Mouse (Mus musculus): ENCODE data around the gene Numbl. TPM values are rescaled to one million over a fixed set of nuclear protein-coding genes. Genes with fewer than 3 reads are reported as not detected.

The Numbl gene
- polyA plus RNA-seq (2014; fragmentation: Nextera tagmentation; extraction: Ambion mirVana), result 3.6 TPM in 2 replicates

DNA sequence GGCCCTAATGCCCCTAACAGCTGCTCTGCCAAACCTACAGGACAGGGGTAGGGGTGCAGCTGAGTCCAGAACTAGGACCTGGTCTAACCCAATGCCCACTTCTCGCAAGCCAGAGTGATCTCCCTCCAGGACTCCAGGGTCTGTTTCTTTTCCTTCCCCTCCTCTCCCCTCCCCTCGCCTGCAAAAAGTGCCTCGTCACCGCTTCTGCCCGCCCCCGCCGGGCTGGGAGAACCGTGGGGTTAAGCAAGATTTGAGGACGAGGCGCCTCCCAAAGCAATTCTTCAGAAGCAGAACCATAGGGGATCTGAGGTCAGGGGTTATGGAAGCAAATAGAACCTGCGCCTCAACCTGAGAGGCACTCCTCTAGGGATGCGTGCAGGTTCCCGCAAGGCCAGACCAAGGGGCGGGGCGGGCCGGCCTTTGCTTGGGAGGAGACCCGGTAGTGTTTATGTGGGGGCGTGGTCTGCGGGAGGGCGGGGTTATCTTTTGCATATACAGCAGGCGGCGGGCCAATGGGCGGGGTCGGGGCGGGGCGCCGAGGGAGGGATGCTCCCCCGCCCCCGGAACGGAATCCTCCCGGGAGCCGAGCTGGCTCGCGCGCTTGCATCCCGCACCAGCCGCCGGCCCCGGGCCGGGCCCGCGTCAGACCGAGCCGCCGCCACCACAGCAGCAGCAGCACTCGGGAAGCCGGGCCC, at the start of gene Numbl:
TSS of gene Numbl (plus strand) at position 229 of the 695 bp plus-strand sequence.
- peak; percentile 97 for DNase-seq (ENCODE audit: low spot score)
- Histone ChIP-seq H3K9me3 (ENCODE audit: control insufficient read depth, low read length) (no peaks in the 10 kb centered on the region), H3K4me1 (replicated peaks; ENCODE audit: control insufficient read depth, insufficient read depth, low read length) (peaks cover 20% of the 10 kb centered on the region), H3K9ac (ENCODE audit: low read depth, low read length) (peak within 1 kb of the TSS; percentile 74), H3K4me3 (ENCODE audit: low read depth, low read length) (peak within 1 kb of the TSS; percentile 81), H3K4me2 (peak within 1 kb of the TSS; percentile 98), H3K36me3 (ENCODE audit: control insufficient read depth, insufficient read depth, low read length) (no peaks in the 10 kb centered on the region; the same call in 1 of the 2 replicates), H3K27me3 (replicated peaks; ENCODE audit: control insufficient read depth, insufficient read depth, low read length) (no peaks in the 10 kb centered on the region), H3K27ac (ENCODE audit: low read depth, low read length) (peak within 1 kb of the TSS; percentile 39; the same call in 1 of the 2 replicates)
- under 1% methylated on average over 43 of the region's 47 CpGs for WGBS
- peak; percentile 89 for ATAC-seq (replicated peaks; ENCODE audit: low FRiP score)

DNA sequence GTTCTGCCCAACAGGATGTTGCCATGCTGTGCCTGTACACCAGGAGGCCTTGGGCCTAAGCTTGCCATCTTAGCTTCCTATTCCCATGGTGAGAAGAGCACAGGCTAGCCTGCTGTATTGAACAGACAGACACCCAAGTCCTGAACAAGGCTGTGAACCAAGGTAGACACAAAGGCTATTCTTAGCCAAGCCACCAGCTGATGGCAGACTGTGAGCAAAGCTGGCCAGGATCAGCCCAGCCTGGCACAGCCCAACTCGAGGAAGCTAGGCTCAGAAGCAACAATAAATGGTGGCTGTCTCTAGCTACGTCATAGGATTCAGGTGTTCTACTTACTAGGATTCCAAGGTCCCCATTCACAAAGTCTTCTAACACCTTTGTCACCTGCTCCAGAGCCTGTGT, 45.6 kb upstream of the Numbl start:
- DNase-seq (ENCODE audit: low spot score), result no peak
- Histone ChIP-seq H3K4me2 (no peak overlapping the region), H3K27ac (ENCODE audit: low read depth, low read length) (no peak overlapping the region), H3K27me3 (replicated peaks; ENCODE audit: control insufficient read depth, insufficient read depth, low read length) (no peaks in the 10 kb centered on the region), H3K36me3 (ENCODE audit: control insufficient read depth, insufficient read depth, low read length) (peaks cover 16% of the 10 kb centered on the region; the same call in 1 of the 2 replicates), H3K9ac (ENCODE audit: low read depth, low read length) (no peak overlapping the region), H3K4me3 (ENCODE audit: low read depth, low read length) (no peak overlapping the region), H3K9me3 (ENCODE audit: control insufficient read depth, low read length) (no peaks in the 10 kb centered on the region), H3K4me1 (replicated peaks; ENCODE audit: control insufficient read depth, insufficient read depth, low read length) (no peaks in the 10 kb centered on the region)
- no peak for ATAC-seq (replicated peaks; ENCODE audit: low FRiP score)
- WGBS, result 83% methylated on average over 2 of the region's 2 CpGs

DNA sequence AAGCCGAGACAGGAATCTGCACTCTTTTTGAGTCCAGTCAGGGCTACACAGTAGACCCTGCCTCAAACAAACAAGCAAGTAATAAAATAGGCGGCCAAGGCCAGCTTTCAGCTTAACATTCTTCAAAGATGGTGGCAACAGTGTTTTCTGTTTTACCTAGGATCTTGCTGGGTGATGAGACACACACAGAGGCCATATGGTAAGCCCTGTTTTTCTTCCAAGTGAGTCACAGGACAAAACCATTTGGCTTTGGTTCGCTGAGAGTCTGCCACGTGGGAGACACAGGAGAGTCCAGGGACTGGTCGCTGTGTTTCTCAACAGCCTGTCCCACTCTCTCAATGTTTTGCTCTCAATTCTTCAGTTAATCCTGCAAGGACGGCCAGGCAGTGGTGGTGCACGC, 39.6 kb upstream of the Numbl start:
- H3K4me1 ChIP-seq (replicated peaks; ENCODE audit: control insufficient read depth, insufficient read depth, low read length), result peaks cover 19% of the 10 kb centered on the region
- no peaks in the 10 kb centered on the region for H3K9me3 ChIP-seq (ENCODE audit: control insufficient read depth, low read length)
- ATAC-seq (replicated peaks; ENCODE audit: low FRiP score) (no peak), DNase-seq (ENCODE audit: low spot score) (no peak)
- H3K27me3 ChIP-seq (replicated peaks; ENCODE audit: control insufficient read depth, insufficient read depth, low read length), result no peaks in the 10 kb centered on the region
- WGBS, result 83% methylated on average over 7 of the region's 7 CpGs
- H3K4me3 ChIP-seq (ENCODE audit: low read depth, low read length), result no peak overlapping the region
- no peak overlapping the region for H3K27ac ChIP-seq (ENCODE audit: low read depth, low read length)
- H3K36me3 ChIP-seq (ENCODE audit: control insufficient read depth, insufficient read depth, low read length), result peaks cover 3% of the 10 kb centered on the region; the same call in 1 of the 2 replicates
- H3K9ac ChIP-seq (ENCODE audit: low read depth, low read length), result no peak overlapping the region
- no peak overlapping the region for H3K4me2 ChIP-seq

DNA sequence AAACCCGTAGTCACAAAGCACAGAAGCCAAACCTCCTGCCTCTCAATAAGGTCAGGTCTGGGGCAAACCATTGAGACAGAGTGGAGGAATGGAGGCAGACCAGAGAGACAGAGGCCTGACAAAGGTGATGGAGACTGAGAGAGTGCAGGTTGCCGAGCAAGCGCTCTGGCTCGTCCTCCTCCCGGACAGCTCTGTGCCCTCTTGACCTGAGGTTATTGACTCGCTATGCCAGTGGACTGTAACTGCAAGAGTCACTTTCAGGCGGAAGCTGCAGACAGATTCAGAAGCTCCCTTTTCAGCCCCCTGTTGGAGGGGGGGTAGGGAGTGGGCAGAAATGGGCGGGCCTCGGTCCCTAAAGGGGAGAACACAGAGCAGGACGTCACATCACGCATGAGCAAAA, 38.3 kb upstream of the Numbl start:
- WGBS, result 69% methylated on average over 11 of the region's 11 CpGs
- H3K27me3 ChIP-seq (replicated peaks; ENCODE audit: control insufficient read depth, insufficient read depth, low read length), result no peaks in the 10 kb centered on the region
- H3K36me3 ChIP-seq (ENCODE audit: control insufficient read depth, insufficient read depth, low read length), result peaks cover 3% of the 10 kb centered on the region; the same call in 1 of the 2 replicates
- no peak overlapping the region for H3K4me2 ChIP-seq
- H3K4me3 ChIP-seq (ENCODE audit: low read depth, low read length), result no peak overlapping the region
- H3K27ac ChIP-seq (ENCODE audit: low read depth, low read length), result no peak overlapping the region
- H3K4me1 ChIP-seq (replicated peaks; ENCODE audit: control insufficient read depth, insufficient read depth, low read length), result peaks cover 25% of the 10 kb centered on the region
- no peak for DNase-seq (ENCODE audit: low spot score)
- no peak overlapping the region for H3K9ac ChIP-seq (ENCODE audit: low read depth, low read length)
- no peaks in the 10 kb centered on the region for H3K9me3 ChIP-seq (ENCODE audit: control insufficient read depth, low read length)
- ATAC-seq (replicated peaks; ENCODE audit: low FRiP score), result peak; percentile 48

DNA sequence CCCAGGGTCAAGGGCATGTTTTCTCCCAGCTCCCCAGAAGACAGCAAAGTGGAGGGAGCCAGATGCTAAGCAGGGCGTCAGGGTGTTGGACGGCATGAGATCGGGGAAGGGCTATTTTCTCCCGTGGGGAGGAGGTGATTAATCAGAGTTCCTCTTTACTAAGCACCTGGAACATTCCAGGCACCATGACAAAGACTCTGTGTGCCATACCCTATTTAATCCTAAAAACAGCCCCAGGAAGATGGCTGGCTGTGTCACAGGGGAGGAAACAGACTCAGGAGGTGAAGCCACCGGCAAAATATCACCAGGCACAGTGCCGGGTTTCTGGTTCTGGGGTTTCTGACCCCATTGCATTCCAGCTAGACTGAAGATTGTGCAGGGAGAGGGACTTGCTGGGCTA, 36.3 kb upstream of the Numbl start:
- 78% methylated on average over 6 of the region's 6 CpGs for WGBS
- H3K4me2 ChIP-seq, result no peak overlapping the region

DNA sequence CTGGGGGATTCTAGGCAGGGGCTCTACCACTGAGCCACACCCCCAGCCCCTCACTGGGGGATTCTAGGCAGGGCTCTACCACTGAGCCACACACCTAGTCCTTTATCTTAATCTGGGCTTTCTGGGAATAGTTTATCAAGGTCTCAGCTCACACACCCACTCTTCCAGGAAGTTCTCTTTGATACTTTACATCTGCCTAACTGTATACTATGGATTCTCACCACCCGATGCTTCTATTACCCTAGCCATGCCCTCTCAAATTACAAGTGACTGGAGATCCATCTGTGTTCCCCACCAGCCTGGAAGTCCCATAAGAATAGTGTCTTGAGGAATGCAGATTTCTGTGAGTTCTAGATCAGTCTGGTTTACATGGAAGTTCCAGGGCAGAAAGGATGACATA, 35.7 kb upstream of the Numbl start:
- no peaks in the 10 kb centered on the region for H3K9me3 ChIP-seq (ENCODE audit: control insufficient read depth, low read length)
- no peak overlapping the region for H3K27ac ChIP-seq (ENCODE audit: low read depth, low read length)
- H3K27me3 ChIP-seq (replicated peaks; ENCODE audit: control insufficient read depth, insufficient read depth, low read length), result no peaks in the 10 kb centered on the region
- no peak overlapping the region for H3K9ac ChIP-seq (ENCODE audit: low read depth, low read length)
- no peak overlapping the region for H3K4me2 ChIP-seq
- peaks cover 49% of the 10 kb centered on the region for H3K4me1 ChIP-seq (replicated peaks; ENCODE audit: control insufficient read depth, insufficient read depth, low read length)
- H3K4me3 ChIP-seq (ENCODE audit: low read depth, low read length), result no peak overlapping the region
- no peaks in the 10 kb centered on the region; the same call in 1 of the 2 replicates for H3K36me3 ChIP-seq (ENCODE audit: control insufficient read depth, insufficient read depth, low read length)
- ATAC-seq (replicated peaks; ENCODE audit: low FRiP score), result peak; percentile 44; the same call in 1 of the 2 replicates
- DNase-seq (ENCODE audit: low spot score), result no peak
- 50% methylated on average over 1 of the region's 1 CpGs for WGBS

More for the DNA sequence above, 36.3 kb upstream of the Numbl start:
- H3K27ac ChIP-seq (ENCODE audit: low read depth, low read length), result no peak overlapping the region
- H3K9me3 ChIP-seq (ENCODE audit: control insufficient read depth, low read length), result no peaks in the 10 kb centered on the region
- H3K36me3 ChIP-seq (ENCODE audit: control insufficient read depth, insufficient read depth, low read length), result peaks cover under 1% of the 10 kb centered on the region; the same call in 1 of the 2 replicates
- DNase-seq (ENCODE audit: low spot score) (no peak), ATAC-seq (replicated peaks; ENCODE audit: low FRiP score) (no peak)
- H3K4me1 ChIP-seq (replicated peaks; ENCODE audit: control insufficient read depth, insufficient read depth, low read length), result peaks cover 43% of the 10 kb centered on the region
- H3K4me3 ChIP-seq (ENCODE audit: low read depth, low read length), result no peak overlapping the region
- H3K9ac ChIP-seq (ENCODE audit: low read depth, low read length), result no peak overlapping the region
- no peaks in the 10 kb centered on the region for H3K27me3 ChIP-seq (replicated peaks; ENCODE audit: control insufficient read depth, insufficient read depth, low read length)

DNA sequence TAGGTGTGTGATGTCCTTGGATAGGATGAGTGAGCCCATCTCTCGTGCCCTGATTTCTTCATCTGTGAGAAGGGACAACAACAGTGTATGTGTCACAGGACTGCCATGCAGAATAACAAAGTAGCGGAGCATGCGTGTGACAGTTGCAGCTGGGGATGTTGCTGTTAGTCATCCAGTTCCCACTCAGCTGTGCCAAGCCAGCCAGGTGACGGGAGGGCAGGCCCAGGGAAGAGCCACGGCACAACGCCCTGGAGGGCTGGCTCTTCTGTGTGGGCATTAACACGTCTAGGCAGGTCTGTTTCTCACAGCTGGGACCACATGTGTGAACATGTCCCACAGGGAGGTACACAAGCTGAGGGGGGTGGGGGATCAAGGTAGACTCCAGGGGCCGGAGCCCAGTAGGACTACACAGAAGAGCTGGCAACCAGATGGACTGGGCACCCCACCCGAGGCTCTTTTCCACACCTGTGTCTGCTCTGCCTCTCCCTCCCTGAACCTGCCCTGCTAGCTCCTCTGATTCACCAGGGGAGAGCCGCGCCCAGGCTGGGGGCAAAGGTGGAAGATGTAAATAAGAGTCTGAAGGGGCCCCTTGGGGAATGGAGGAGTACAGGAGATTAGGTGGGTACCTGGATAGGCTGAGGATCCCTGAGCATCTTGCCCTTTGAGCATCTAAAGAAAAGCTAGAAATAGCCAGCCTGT, 33.2 kb upstream of the Numbl start:
- Histone ChIP-seq H3K4me2 (peak overlapping the region; percentile 11; the same call in 1 of the 2 replicates), H3K27ac (ENCODE audit: low read depth, low read length) (no peak overlapping the region), H3K9ac (ENCODE audit: low read depth, low read length) (no peak overlapping the region), H3K4me3 (ENCODE audit: low read depth, low read length) (0 out of 2 replicates have a peak overlapping the region, but pooled peaks have one; percentile 10), H3K27me3 (replicated peaks; ENCODE audit: control insufficient read depth, insufficient read depth, low read length) (no peaks in the 10 kb centered on the region), H3K36me3 (ENCODE audit: control insufficient read depth, insufficient read depth, low read length) (no peaks in the 10 kb centered on the region), H3K4me1 (replicated peaks; ENCODE audit: control insufficient read depth, insufficient read depth, low read length) (peaks cover 53% of the 10 kb centered on the region), H3K9me3 (ENCODE audit: control insufficient read depth, low read length) (no peaks in the 10 kb centered on the region)
- DNase-seq (ENCODE audit: low spot score), result no peak
- no peak for ATAC-seq (replicated peaks; ENCODE audit: low FRiP score)
- WGBS, result 85% methylated on average over 11 of the region's 11 CpGs

DNA sequence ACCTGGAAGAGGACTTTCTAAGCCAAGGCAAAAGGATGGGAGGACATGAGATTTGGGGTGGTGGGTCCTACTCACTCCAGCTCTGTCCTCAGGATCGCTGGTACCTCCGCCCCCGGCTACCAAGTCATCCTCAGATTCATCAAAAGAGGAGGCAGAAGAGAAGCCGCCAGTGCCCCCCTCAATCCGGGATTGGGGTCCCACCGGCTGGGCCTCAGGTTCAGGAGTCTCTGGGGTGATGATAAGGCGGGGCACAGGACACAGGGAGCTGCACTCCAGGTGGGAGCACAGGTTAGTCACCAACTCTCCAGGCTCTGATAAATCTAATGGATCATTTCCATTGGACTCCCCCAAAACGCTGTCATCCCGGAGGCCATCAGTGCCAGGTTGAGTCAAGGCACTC, 31.0 kb upstream of the Numbl start:
- no peaks in the 10 kb centered on the region for H3K27me3 ChIP-seq (replicated peaks; ENCODE audit: control insufficient read depth, insufficient read depth, low read length)
- 41% methylated on average over 9 of the region's 9 CpGs for WGBS
- DNase-seq (ENCODE audit: low spot score), result no peak
- H3K4me2 ChIP-seq, result peak overlapping the region; percentile 87
- H3K9me3 ChIP-seq (ENCODE audit: control insufficient read depth, low read length), result no peaks in the 10 kb centered on the region
- no peaks in the 10 kb centered on the region for H3K36me3 ChIP-seq (ENCODE audit: control insufficient read depth, insufficient read depth, low read length)
- no peak for ATAC-seq (replicated peaks; ENCODE audit: low FRiP score)
- H3K27ac ChIP-seq (ENCODE audit: low read depth, low read length), result no peak overlapping the region
- H3K9ac ChIP-seq (ENCODE audit: low read depth, low read length), result peak overlapping the region; percentile 81
- peak overlapping the region; percentile 86 for H3K4me3 ChIP-seq (ENCODE audit: low read depth, low read length)
- peaks cover 48% of the 10 kb centered on the region for H3K4me1 ChIP-seq (replicated peaks; ENCODE audit: control insufficient read depth, insufficient read depth, low read length)
